Mouse (Mus musculus): ENCODE measurements around the gene Ptgds. TPM values are rescaled to one million over a fixed set of nuclear protein-coding genes. Genes with fewer than 3 reads are reported as not detected.

The Ptgds gene
- polyA plus RNA-seq, 1 experiment from 2014 or later = not detected

GRCm38 (mm10) chr2:25500576-25501405 is 30.9 kb upstream of the Ptgds start, which contains the start of gene Fbxw5:
Fbxw5 (plus strand) TSS chr2:25500750.
- peak within 1 kb of the TSS; percentile 93 for H3K4me2 ChIP-seq (ENCODE audit: low read depth, severe bottlenecking)
- H3K4me3 ChIP-seq (ENCODE audit: low read depth, low read length) = peak within 1 kb of the TSS; percentile 62
- no peaks in the 10 kb centered on the region for H3K27me3 ChIP-seq (ENCODE audit: control insufficient read depth, insufficient read depth, low read length)
- 1% methylated on average over 38 of the region's 44 CpGs for WGBS
- ATAC-seq (ENCODE audit: insufficient number of reproducible peaks, low FRiP score, low TSS enrichment, low read depth) (peak; percentile 81), DNase-seq (ENCODE audit: low spot score) (peak; percentile 91)
- peaks cover 7% of the 10 kb centered on the region for H3K4me1 ChIP-seq (ENCODE audit: control insufficient read depth, insufficient read depth, low read length)
- H3K9me3 ChIP-seq (ENCODE audit: control insufficient read depth, low read length) = no peaks in the 10 kb centered on the region
- H3K27ac ChIP-seq (replicated peaks; ENCODE audit: low read depth, low read length) = no peak within 1 kb of the TSS
- H3K36me3 ChIP-seq (ENCODE audit: control insufficient read depth, insufficient read depth, low read length) = peaks cover 9% of the 10 kb centered on the region; the same call in 1 of the 2 replicates
- peak within 1 kb of the TSS; percentile 76 for H3K9ac ChIP-seq (ENCODE audit: low read length)

DNA sequence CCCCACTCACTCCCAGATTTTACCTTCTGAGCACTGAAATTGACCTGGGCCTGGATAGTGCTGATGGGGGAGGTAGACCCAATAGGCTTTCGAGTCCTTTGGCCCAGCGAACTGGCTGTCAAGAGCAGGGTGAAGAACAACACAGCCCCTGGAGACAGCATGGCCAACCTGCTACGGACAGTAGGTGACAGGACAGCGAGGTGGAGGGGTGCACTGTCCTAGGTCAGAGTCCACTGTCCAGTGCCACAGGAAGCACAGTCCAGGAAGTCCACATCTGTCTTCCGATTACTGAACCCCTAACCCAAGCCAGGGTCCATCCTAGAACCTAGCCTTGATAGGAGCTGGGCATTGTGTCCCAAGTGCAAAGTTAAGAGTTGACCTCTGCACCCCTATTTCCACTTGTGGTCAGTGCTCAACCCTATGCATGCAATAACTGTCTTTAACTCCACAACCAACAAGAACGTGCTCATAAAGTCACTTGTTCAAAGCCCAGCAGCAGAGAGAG is 30.3 kb upstream of the Ptgds start:
- no peak for DNase-seq (ENCODE audit: low spot score)
- H3K27me3 ChIP-seq (ENCODE audit: control insufficient read depth, insufficient read depth, low read length) = no peaks in the 10 kb centered on the region
- ATAC-seq (ENCODE audit: insufficient number of reproducible peaks, low FRiP score, low TSS enrichment, low read depth) = peak; percentile 7; the same call in 1 of the 2 replicates
- peak overlapping the region; percentile 62 for H3K4me3 ChIP-seq (ENCODE audit: low read depth, low read length)
- 71% methylated on average over 6 of the region's 6 CpGs for WGBS
- peak overlapping the region; percentile 56 for H3K9ac ChIP-seq (ENCODE audit: low read length)
- H3K4me1 ChIP-seq (ENCODE audit: control insufficient read depth, insufficient read depth, low read length) = peaks cover 7% of the 10 kb centered on the region
- H3K9me3 ChIP-seq (ENCODE audit: control insufficient read depth, low read length) = no peaks in the 10 kb centered on the region
- peaks cover 8% of the 10 kb centered on the region; the same call in 1 of the 2 replicates for H3K36me3 ChIP-seq (ENCODE audit: control insufficient read depth, insufficient read depth, low read length)
- peak overlapping the region; percentile 93 for H3K4me2 ChIP-seq (ENCODE audit: low read depth, severe bottlenecking)
- H3K27ac ChIP-seq (replicated peaks; ENCODE audit: low read depth, low read length) = no peak overlapping the region

GRCm38 (mm10) chr2:25498622-25499478 is 29.0 kb upstream of the Ptgds start:
- no peak overlapping the region for H3K9ac ChIP-seq (ENCODE audit: low read length)
- ATAC-seq (ENCODE audit: insufficient number of reproducible peaks, low FRiP score, low TSS enrichment, low read depth) (no peak), DNase-seq (ENCODE audit: low spot score) (no peak)
- H3K4me2 ChIP-seq (ENCODE audit: low read depth, severe bottlenecking) = no peak overlapping the region
- peaks cover 3% of the 10 kb centered on the region; the same call in 1 of the 2 replicates for H3K36me3 ChIP-seq (ENCODE audit: control insufficient read depth, insufficient read depth, low read length)
- no peaks in the 10 kb centered on the region for H3K27me3 ChIP-seq (ENCODE audit: control insufficient read depth, insufficient read depth, low read length)
- H3K27ac ChIP-seq (replicated peaks; ENCODE audit: low read depth, low read length) = no peak overlapping the region
- H3K4me3 ChIP-seq (ENCODE audit: low read depth, low read length) = no peak overlapping the region
- no peaks in the 10 kb centered on the region for H3K9me3 ChIP-seq (ENCODE audit: control insufficient read depth, low read length)
- 76% methylated on average over 15 of the region's 15 CpGs for WGBS
- H3K4me1 ChIP-seq (ENCODE audit: control insufficient read depth, insufficient read depth, low read length) = peaks cover 7% of the 10 kb centered on the region

- peaks cover 7% of the 10 kb centered on the region for H3K4me1 ChIP-seq (ENCODE audit: control insufficient read depth, insufficient read depth, low read length)
- H3K9me3 ChIP-seq (ENCODE audit: control insufficient read depth, low read length) = no peaks in the 10 kb centered on the region
- H3K27me3 ChIP-seq (ENCODE audit: control insufficient read depth, insufficient read depth, low read length) = no peaks in the 10 kb centered on the region
- H3K27ac ChIP-seq (replicated peaks; ENCODE audit: low read depth, low read length) = no peak overlapping the region
- ATAC-seq (ENCODE audit: insufficient number of reproducible peaks, low FRiP score, low TSS enrichment, low read depth) (no peak), DNase-seq (ENCODE audit: low spot score) (no peak)
- H3K4me2 ChIP-seq (ENCODE audit: low read depth, severe bottlenecking) = no peak overlapping the region
- H3K36me3 ChIP-seq (ENCODE audit: control insufficient read depth, insufficient read depth, low read length) = no peaks in the 10 kb centered on the region; the same call in 1 of the 2 replicates
- no peak overlapping the region for H3K9ac ChIP-seq (ENCODE audit: low read length)
- H3K4me3 ChIP-seq (ENCODE audit: low read depth, low read length) = no peak overlapping the region
- WGBS = 53% methylated on average over 6 of the region's 6 CpGs
Observed at GRCm38 (mm10) chr2:25497846-25498575, 28.2 kb upstream of the Ptgds start.

DNA sequence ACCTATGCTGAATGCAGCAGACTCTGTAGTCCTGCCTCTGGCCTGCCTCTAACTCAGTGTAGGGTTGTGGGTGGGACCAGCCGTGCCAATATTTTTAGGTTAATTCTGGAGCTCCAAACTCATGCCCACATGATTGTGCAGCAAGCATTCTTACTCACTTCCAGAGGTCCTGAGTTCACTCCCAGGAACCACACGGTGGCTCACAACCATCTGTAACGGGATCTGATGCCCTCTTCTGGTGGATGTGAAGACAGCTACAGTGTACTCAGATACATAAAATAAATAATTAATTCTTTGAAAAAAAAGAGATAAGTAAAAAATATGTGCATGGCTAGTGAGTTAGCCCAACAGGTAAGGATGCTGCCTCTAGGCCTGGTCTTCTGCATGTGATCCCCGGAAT is 26.6 kb upstream of the Ptgds start:
- no peaks in the 10 kb centered on the region for H3K27me3 ChIP-seq (ENCODE audit: control insufficient read depth, insufficient read depth, low read length)
- no peak for ATAC-seq (ENCODE audit: insufficient number of reproducible peaks, low FRiP score, low TSS enrichment, low read depth)
- 41% methylated on average over 4 of the region's 4 CpGs for WGBS
- no peak overlapping the region for H3K4me3 ChIP-seq (ENCODE audit: low read depth, low read length)
- no peak overlapping the region for H3K4me2 ChIP-seq (ENCODE audit: low read depth, severe bottlenecking)
- H3K36me3 ChIP-seq (ENCODE audit: control insufficient read depth, insufficient read depth, low read length) = no peaks in the 10 kb centered on the region
- no peak overlapping the region for H3K27ac ChIP-seq (replicated peaks; ENCODE audit: low read depth, low read length)
- H3K9ac ChIP-seq (ENCODE audit: low read length) = no peak overlapping the region
- no peaks in the 10 kb centered on the region for H3K9me3 ChIP-seq (ENCODE audit: control insufficient read depth, low read length)
- peaks cover 3% of the 10 kb centered on the region for H3K4me1 ChIP-seq (ENCODE audit: control insufficient read depth, insufficient read depth, low read length)
- no peak for DNase-seq (ENCODE audit: low spot score)

DNA sequence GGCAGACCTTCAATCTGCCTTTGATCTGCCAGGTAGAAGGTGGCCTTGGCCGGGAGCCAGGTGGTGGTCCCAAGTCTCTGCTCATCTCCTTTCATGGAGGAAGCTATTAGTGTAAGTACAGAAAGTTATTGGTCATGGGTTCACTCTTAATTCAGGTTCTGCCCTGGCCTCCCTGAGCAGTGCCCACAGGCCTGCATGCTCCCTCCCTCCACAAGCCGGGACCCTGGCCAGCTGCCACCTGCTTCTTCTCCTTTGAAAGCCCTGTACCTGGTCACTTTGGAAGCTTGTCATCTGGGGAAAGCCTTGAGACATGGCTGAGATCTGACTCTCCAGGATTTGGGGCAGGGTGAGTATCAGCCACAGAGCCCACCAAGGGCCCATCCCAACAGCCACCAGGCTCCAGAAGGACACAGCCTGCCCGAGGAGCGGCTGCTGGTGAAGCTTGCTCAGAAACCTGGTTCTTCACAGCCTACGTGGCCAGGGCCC is 23.7 kb upstream of the Ptgds start, which contains the start of gene Lcn12:
Gene Lcn12, minus strand, starts transcription at position 436 of the 486 bp plus-strand sequence.
- no peaks in the 10 kb centered on the region for H3K9me3 ChIP-seq (ENCODE audit: control insufficient read depth, low read length)
- H3K9ac ChIP-seq (ENCODE audit: low read length) = no peak within 1 kb of the TSS
- no peak for ATAC-seq (ENCODE audit: insufficient number of reproducible peaks, low FRiP score, low TSS enrichment, low read depth)
- no peaks in the 10 kb centered on the region for H3K27me3 ChIP-seq (ENCODE audit: control insufficient read depth, insufficient read depth, low read length)
- no peaks in the 10 kb centered on the region for H3K36me3 ChIP-seq (ENCODE audit: control insufficient read depth, insufficient read depth, low read length)
- H3K4me1 ChIP-seq (ENCODE audit: control insufficient read depth, insufficient read depth, low read length) = no peaks in the 10 kb centered on the region
- no peak within 1 kb of the TSS for H3K4me2 ChIP-seq (ENCODE audit: low read depth, severe bottlenecking)
- 94% methylated on average over 5 of the region's 5 CpGs for WGBS
- H3K27ac ChIP-seq (replicated peaks; ENCODE audit: low read depth, low read length) = no peak within 1 kb of the TSS
- no peak for DNase-seq (ENCODE audit: low spot score)
- no peak within 1 kb of the TSS for H3K4me3 ChIP-seq (ENCODE audit: low read depth, low read length)

- Histone ChIP-seq H3K4me2 (ENCODE audit: low read depth, severe bottlenecking) (no peak overlapping the region), H3K9me3 (ENCODE audit: control insufficient read depth, low read length) (no peaks in the 10 kb centered on the region), H3K4me3 (ENCODE audit: low read depth, low read length) (no peak overlapping the region), H3K36me3 (ENCODE audit: control insufficient read depth, insufficient read depth, low read length) (no peaks in the 10 kb centered on the region), H3K27me3 (ENCODE audit: control insufficient read depth, insufficient read depth, low read length) (no peaks in the 10 kb centered on the region), H3K9ac (ENCODE audit: low read length) (no peak overlapping the region), H3K27ac (replicated peaks; ENCODE audit: low read depth, low read length) (no peak overlapping the region), H3K4me1 (ENCODE audit: control insufficient read depth, insufficient read depth, low read length) (no peaks in the 10 kb centered on the region)
- WGBS = 81% methylated on average over 5 of the region's 5 CpGs
- no peak for DNase-seq (ENCODE audit: low spot score)
- ATAC-seq (ENCODE audit: insufficient number of reproducible peaks, low FRiP score, low TSS enrichment, low read depth) = no peak
Observed at GRCm38 (mm10) chr2:25492988-25493387, 23.1 kb upstream of the Ptgds start.
